Mouse (Mus musculus) frontal cortex, postnatal 14 days (tissue): ENCODE data around the gene Stk10.

Experiments
- DNase-seq, 2 experiments: peaks; one replicate each; pipeline ENCODE4 v3.0.0; 2022; ENCODE audit warnings: low spot score in 2 of 2

Stk10 gene

DNA sequence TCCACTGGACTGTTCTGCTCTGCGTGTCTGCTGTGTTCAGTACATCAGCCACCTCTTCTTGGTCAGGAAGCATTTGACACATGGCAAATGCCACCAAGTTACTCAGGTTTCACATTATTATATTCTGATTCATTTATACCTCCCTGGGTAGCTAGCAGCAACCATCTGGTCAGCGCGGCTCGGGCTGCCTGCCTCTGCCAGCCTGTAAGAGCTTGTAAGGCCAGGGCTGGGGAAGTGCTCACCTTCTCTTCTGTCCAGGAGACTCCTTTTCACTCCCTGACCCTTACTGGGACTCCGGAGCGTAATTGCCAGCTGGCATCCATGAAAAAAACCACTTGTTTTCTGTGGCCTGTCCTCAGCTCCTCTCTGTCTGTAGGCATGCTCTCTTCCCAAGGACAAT, 16.1 kb downstream of the Stk10 start:
- no peak for DNase-seq

DNA sequence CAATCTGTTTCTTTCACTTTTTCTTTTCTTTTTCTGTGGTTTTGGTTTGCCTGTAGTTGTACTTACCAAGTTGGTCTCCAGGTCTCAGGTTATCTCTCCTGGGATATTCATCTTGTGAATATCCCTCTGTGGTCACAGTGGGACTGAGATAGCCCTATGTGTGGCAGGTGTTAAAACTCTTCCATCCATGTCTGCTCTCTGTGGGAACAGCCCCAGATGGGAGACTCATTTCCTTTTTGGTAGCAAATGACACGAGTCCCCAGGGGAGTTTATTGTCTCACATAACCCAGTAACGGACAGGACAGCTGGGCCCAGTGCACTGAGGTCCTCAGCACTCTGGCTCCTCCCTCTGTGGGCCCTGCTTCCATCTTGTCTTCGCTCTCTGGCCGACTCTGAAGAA, 17.0 kb downstream of the Stk10 start:
- DNase-seq, result no peak

DNA sequence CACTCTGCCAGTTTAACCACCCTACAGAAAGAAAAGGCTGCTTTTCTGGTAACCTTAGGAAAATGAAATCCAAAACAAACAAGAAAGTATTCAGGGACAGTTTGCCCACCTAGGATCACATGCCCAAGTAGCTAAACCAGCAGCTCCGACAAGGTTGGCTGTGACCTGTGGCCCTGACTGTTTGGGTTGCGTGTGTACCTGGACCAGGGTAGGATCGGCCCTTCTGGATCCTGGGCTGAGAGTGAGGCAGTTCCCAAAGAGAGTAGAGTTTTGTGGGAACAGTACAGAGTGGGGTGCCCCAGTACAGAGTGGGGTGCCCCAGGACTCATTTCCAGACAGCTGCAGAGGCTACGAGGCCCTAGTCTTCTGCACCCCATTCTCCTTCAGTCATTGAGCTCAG, 18.0 kb downstream of the Stk10 start:
- no peak for DNase-seq

DNA sequence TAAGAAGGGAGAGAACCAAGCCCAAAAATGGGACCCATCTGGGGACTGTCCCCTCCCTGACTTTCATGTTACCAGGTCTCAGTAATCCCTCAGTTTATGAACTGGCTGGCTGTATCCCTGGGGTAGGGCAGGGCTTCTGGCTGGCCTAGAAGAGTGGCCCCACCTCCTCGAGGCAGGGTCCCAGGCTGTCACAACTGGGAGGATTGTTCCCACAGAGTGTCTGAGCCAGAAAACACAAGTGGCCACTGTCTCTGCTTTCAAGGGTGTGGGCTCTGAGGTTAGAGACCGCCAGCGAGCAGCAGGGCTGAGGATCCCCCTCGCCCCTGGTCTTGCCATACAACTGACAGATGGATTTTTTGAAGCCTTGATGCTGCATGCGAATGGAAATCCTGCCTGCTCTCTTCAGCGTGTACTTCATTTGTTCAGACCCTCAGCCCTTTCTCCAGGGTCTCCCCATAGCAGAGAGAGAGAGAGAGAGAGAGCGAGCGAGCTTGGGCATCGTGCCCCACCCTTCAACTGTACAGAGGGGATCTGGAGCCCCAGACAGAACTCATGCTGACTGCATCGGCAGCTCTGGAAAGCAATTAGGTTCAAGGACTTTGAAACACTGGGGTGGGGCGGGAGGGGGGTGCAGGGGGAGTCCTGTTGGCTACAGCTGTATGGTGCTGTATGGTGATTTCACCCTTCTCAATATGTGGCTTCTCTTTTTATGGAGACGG, 18.6 kb downstream of the Stk10 start:
- no peak for DNase-seq

DNA sequence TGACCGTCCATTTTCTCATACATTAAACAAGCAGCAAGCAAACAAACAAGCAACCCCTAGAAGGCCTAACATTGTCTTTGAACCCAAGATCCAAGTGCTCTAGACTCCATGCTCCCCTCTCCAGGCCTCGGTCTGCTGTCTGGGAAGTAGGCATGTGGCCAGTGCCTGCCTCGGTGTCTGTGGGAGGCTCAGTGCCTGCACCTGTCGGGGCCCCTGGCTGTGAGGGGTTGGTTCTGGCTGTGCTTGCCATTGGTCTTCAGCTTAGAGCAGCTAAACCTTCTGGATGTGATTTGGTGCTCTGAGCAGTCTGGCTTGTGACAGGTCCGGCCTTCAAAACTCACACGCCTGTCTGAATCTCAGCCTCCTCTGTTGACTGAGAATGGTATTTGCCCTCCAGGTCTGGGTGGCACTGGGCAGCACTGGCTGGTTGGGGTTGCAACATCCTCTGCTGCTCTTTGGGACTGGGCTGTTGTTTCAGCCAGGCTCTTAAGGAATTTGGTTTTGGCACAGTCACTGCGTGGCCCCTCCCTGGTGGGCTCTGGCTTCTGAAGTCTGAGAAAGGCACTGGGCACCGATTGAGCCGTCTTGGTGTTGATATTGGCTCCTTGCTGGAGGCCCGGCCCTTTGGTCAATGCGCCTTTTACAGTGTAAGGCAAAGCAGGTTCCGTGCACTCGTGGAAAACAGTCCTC, 19.4 kb downstream of the Stk10 start:
- no peak for DNase-seq

DNA sequence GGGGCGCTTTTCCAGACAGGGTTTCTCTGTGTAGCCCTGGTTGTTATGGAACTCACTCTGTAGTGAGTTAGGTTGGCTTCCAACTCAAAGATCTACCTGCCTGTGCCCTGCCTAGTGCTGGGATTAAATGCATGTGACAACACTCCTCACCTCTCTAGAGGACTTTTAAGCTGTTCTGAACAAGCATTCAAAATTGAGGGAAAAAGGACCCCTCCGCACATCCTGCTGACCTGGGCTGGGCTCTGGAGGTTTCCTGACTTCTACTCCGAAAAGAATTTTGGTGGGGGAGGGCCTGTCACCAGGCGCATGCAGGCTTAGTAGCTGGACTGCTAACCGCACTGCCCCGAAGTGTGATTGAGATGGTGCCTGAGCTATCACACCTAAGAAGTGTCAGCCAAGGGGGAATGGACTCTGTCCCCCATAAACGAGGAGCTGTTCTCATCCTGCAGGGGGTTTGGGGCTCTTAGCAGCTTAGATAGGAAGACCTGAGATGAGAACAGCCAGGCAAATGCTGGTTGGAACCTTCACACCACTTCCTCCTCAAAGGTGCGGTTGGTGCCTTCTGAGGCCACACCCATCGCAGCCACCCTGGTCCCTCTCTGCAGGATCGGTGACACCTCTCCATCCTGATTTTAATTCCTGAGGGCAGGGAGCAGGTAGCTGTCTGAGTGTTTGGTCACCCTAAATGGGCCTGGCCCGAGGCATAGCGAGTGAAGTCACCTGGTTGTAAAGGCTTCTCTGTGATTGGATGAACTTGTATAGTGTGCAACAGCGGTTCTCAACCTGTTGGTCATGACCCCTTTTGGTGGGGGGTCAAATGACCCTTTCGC, 20.4 kb downstream of the Stk10 start:
- DNase-seq, result no peak

DNA sequence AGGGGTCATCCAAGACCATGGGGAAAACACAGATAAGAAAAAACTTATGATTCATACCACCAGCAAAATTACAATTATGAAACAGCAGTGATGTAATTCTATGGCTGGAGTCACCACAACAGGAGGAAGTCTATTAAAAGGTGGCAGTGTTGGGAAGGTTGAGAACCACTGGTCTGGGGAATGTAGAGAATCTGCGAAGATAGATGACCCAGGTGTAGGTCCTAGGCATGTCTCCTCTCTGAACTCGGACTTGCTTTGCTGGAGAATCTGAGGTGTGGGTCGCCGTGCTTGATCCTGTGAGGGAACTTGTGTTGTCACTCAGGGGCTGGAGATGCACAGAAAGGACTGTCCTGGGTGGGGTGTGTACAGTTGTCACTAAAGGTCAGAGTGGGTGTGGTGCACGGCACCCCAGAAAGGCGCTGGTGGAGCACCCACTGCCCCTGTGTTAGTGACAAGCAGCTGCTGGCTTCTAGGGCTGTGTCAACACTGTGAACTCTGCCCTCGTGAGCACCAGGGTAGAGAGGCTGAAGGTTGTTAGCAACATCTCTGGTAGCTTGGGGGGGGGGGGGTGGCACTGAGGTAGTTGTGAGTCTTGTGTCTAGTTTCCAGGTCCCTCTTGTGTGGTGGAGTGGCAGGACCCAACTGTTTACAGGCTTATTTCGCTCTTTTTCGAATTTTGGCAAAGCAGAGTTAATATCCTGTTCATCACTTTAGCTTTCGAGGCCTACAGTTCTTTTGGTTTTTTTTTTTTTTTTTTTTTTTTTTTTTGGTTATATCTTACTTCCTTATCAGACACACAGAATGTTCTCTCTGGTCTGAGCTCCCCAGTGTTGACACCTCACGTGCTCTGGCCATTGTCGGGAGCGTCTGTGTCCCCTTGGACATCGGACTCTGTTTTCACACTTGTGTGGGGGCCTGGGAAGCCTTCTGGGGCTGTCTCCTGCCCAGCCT, 21.3 kb downstream of the Stk10 start:
- DNase-seq, result no peak

DNA sequence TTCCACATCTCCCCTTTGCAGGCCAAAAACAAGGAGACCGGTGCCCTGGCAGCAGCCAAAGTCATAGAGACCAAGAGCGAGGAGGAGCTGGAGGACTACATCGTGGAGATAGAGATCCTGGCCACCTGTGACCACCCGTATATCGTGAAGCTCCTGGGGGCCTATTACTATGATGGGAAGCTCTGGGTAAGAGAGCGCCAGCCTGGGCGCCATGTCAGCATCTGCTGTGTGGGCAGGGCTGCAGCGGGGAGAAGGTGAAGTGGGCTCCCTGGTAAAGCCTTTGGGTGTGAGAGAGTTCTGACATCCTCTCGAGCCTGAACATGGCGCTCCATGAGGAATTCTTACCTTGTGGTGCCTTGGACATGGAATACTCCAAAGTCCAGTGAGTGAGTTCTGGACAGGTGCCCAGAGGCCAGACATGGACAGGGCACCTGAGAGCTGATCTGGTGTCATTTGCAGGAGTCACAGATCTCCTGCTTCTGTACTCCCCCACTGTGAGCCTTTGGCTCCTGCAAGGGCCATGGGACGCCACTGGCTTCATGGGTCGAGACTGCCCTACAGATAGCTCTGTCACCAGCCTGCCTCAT, 22.1 kb downstream of the Stk10 start:
- no peak for DNase-seq

DNA sequence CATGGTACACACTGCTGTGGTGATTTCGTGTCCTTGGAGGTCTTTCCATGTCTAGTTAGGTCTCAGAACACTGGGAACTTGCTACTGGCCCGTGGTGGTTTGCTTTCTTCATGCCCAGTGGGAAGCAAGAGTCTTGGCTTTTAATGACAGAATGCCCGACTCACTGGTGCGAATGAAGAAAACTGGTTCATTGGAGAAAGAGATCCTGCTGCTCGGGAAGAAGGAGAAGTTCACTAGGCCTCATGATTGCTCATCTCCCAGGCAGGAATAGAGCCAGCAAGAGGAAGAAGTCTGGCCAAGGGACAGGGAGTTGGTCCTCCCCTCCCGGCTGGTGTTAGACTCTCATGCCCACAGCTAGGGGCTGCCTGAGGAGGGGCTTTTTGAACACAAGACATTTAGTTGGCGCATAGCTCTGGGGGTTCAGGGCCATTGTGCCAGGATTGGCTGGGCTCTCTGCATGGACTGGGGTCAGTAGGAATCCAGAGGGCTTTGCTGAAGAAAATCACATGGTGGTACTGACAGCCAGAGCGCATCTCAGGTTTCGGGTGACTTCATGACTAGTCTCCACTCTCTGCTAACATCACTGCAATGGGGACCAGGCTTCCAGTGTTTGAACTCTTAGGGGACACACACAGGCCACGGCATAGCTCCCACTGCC, 23.4 kb downstream of the Stk10 start:
- no peak for DNase-seq

DNA sequence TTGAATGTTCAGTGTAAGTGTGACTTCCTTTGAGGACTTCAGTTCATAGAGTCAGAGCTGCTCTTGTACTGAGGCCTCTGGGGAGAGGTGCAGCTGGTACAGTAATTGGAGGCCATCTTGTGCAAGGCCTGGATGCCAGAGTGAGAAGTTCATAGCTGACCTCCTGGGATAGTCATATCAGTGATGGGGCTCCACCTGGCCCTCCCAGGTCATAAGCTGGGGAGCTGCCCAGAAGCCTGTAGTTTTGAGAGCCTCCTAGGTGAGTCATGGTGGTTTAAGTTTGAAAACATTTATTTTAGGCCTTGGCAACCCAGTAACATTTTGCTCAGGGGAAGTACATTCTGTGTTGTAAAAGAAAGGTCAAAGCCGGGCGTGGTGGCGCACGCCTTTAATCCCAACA, 24.9 kb downstream of the Stk10 start:
- no peak for DNase-seq

DNA sequence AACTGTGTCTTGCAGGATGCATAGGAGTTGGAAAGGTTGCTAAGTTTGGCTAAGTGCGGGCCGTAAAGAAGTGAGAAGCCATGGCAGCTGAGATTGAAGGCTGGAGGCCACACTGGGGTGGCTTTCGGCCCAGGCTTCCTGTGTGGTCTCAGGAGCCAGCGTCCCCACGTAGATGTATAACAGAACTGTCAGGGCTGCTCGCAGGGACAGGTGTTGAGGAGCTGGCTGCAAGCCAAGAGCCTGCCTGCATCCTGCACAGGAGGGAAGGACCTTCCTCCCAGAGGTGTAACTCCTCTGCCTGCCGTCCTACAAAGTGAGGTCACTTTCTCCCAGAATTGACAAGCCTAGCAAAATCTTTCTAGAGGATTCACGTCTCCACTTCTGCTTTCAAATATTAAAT, 25.6 kb downstream of the Stk10 start:
- DNase-seq, result no peak

DNA sequence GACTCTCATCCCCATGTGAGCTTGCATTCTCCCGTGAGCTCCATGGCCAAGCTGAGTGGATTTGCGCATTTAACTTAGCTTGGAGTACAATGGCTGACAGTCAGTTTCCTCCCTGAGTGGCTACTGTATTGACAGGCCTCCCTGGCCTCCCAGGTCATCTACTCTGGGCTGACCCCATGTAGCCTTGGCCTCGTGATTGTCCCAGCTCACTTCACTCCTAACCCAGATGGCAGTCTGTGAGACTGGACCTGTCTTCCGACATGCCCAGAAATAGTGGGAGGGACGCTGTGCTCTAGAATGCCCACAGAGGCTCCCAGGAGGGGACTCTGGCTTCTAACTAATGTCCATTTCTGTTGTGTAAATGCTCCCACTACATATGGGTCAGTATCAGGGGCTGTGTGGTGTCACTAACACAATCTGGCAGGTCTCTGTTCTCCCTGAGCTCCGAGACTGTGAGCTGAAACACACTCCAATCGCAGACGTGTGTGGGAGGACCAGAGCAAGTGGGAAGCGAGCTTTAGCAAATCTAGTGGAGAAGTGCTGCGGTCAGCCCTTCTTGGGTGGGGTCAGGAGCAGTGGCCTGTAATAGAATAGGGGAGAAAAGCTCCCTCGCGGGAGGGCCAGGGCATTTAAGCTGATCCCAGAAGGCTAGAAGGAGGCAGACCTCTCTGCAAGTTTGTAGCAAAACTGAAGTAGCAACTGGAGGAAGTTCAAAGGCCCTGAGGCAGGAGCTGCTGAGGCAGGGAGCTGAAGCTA, 27.1 kb downstream of the Stk10 start:
- no peak for DNase-seq

DNA sequence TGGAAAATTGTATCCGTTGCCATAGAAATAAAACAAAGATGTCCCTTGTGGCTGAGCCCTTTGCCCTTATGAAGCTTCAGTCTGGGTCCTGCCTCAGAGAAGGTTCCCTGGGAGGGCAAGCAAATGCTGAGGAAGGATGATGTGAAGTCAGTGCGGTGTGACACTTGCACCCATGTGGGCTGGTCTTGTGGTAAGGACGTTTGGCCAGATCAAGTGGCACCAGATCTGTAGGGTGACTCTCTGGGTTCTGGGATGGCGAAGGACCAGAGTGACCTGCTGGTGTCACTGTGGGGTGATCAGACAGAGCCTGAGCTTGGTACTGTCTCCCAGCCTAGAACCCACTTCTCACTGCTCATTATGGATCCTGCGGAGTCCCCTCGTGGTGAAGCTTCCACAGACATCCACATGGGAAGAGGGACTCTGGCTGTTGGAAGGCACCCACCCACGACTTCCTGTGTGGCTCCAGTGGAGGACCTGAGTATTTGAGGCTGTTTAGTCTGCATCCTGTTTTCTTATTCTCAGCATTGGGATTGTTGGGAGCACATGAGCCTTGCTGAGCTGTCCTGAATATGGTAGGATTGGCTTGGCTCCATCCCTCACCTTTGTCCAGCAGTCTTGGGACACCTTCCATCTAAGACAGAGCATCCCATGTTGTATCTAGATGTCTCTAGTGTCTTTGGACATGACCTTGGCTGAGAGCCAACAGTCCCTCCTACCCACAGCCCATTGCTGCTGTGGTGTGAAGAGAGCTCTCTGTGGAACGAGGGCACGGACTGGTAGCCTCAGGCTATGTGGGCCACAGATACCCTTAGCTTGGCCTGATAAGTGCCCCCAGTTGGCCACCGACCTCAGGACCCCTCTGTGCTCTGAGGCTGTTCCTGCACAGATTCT, 28.6 kb downstream of the Stk10 start:
- no peak for DNase-seq

DNA sequence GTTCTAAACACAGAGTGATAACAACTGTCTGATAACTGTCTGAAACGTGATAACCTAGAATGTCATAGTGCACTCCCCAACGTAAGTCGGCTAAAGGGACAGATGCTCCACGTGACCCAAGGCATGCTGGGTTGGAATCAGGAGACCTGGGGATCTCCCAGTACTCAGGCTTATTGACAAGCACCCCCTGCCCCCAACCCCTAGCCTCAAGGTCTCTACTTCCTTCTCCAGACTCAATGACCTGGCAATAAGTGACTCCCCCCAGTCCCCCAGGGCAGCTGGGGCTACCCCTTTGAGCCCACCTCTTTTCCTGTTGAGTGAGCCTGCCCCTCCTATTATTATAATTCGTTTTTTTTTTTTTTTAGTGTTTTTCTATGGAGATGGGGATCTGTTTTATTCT, 29.6 kb downstream of the Stk10 start:
- no peak for DNase-seq

DNA sequence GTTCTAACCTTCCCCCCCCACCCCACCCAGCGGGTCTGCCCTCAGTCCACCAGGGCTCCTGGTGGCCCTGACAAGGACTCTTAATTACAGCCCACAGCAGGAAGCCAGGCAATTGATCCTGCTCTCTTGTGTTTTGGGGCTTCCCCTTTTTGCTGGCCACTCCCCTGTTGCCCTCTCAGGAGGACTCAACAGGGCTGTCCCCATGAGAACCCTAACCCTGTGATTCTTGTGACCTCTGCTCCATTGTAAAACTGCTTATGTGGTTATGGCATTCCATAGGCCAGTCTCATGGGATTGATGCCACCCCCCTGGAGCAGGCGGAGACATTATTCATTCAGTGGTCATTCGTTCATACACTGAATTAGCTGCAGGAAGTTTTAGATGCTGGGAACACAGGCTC, 30.6 kb downstream of the Stk10 start:
- no peak for DNase-seq

DNA sequence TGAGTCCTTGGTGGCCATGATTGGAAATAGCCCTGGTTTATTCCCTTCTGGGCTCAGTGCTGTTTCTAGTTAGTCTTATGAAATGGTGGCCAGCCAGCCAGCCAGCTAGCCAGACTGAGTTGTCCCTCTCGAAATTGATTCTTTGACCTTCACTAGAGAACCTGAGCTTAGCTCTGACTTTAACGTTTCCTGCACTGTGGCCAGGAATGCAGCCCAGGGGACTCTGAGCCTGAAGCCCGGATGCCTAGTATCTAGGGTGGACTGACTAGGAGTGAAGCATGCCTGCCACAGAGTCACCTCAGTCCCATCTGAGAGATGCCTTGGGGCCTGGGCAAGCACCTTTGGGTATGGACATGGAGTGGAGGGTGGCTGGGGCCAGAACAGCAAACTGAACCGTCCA, 31.5 kb downstream of the Stk10 start:
- no peak for DNase-seq

DNA sequence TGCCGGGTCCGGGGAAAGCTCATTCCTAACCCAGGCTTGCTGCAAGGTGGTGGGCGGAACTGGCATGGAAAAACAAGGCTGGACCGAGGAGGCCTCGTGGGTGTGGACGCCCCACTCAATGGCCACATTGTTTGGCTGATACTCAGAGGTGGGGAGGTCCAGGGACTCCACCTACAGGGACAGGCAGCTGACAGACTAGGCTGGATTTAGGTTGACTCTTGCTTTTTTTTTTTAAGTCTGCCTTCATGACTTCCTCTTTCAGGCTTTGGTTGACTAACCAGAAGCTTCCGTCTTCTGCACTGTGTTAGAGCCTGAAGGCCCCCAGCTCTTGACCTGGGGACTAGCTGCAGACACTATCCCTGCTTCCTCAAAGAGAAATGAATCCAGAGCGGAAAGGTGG, 32.0 kb downstream of the Stk10 start:
- DNase-seq, result no peak

DNA sequence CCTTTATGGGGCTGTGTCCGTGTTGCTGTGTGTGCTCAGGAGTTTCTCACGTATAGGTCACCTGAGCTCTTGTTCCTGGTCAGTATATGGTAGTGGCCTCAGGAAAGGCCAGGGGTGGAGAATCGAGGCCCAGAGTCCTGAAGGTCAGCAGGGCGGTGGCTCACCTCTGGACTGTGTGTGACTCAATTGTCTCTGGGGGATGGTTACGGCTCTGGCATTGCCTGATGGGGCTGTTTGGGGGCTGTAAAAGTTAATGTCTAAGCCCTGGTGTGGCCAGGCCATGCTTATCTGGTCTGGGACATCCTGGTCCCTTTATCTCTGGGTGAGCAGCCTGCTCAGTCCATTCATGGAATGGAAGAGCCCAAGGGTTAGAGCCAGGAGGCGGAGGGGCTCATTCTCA, 33.1 kb downstream of the Stk10 start:
- no peak for DNase-seq
